Mouse (Mus musculus): ENCODE results near the gene Tmem200a. TPM values are rescaled to one million over a fixed set of nuclear protein-coding genes. Genes with fewer than 3 reads are reported as not detected.

The Tmem200a gene
- 27.2 and 27.6 TPM in 2 replicates for polyA plus RNA-seq (2014; fragmentation: Nextera tagmentation; extraction: Ambion mirVana)

DNA sequence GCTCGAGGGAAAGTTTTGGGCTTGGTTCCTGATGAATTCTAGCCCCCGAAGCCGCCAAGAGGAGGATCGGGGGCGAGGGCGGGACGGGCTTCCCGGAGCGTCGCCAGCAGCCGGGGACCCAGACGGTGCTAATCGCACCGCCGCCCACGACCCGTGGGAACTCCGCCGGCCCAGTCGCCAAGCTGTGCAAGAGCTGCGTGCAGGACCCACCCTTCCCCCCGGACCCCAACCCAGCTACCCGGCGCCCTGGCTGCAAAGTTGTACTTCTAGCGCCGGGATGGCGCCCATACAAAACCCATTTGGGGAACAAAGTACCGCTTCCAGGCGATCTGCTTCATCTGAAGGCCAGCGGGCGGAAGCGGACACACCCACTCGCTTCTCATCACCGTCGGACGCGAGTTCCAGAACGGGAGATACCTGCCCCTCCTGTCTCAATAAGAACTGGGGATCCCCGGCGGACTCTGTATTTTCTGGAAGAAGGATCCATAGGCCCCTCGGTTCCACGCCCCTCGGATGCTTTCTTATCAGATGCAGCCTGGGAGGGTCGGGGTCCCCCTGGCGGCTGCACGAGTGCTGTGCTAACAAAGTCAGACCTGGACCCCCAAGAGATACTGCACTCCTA lies at the start of gene Tmem200a:
Gene Tmem200a (minus strand): TSS at position 532 of the 622 bp plus-strand sequence.
- Histone ChIP-seq H3K4me1 (replicated peaks; ENCODE audit: control insufficient read depth, insufficient read depth, low read length) (peaks cover 17% of the 10 kb centered on the region; the same call in 1 of the 2 replicates), H3K9me3 (ENCODE audit: control insufficient read depth, low read length) (no peaks in the 10 kb centered on the region), H3K27ac (peak within 1 kb of the TSS; percentile 84), H3K4me2 (replicated peaks) (peak within 1 kb of the TSS; percentile 63), H3K9ac (peak within 1 kb of the TSS; percentile 96), H3K36me3 (replicated peaks; ENCODE audit: control insufficient read depth, insufficient read depth) (no peaks in the 10 kb centered on the region), H3K4me3 (replicated peaks; ENCODE audit: low read length) (peak within 1 kb of the TSS; percentile 94), H3K27me3 (ENCODE audit: control insufficient read depth, insufficient read depth, low read length) (no peaks in the 10 kb centered on the region)
- peak; percentile 90 for DNase-seq (ENCODE audit: low spot score)
- peak; percentile 93 for ATAC-seq (ENCODE audit: low FRiP score)
- under 1% methylated on average over 45 of the region's 46 CpGs for WGBS

DNA sequence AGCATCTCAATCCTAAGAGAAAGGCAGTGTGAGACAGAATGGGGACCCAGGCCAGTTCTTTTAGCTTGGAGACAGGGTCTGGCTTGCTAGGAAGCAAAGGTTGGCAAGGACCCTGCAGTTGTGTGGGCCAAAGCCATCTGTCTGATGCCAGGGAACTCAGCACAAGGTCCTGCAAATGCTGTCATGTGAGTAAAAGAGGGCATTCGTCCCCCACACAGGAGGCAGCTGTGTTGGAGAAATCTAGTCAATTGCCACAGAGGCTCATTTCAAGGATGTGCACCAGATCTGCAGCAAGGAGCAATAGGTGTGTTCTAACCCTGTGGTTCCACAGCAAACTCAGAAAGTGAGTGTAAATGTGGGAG lies 41.0 kb upstream of the Tmem200a start:
- Histone ChIP-seq H3K36me3 (replicated peaks; ENCODE audit: control insufficient read depth, insufficient read depth) (no peaks in the 10 kb centered on the region), H3K4me1 (replicated peaks; ENCODE audit: control insufficient read depth, insufficient read depth, low read length) (no peaks in the 10 kb centered on the region), H3K9me3 (ENCODE audit: control insufficient read depth, low read length) (no peaks in the 10 kb centered on the region), H3K27me3 (ENCODE audit: control insufficient read depth, insufficient read depth, low read length) (no peaks in the 10 kb centered on the region), H3K4me2 (replicated peaks) (no peak overlapping the region), H3K27ac (no peak overlapping the region), H3K9ac (no peak overlapping the region), H3K4me3 (replicated peaks; ENCODE audit: low read length) (no peak overlapping the region)
- 77% methylated on average over 1 of the region's 1 CpGs for WGBS
- ATAC-seq (ENCODE audit: low FRiP score) (no peak), DNase-seq (ENCODE audit: low spot score) (no peak)

GRCm38 (mm10) chr10:26119067-26119821 lies 40.4 kb upstream of the Tmem200a start:
- Histone ChIP-seq H3K36me3 (replicated peaks; ENCODE audit: control insufficient read depth, insufficient read depth) (no peaks in the 10 kb centered on the region), H3K4me2 (replicated peaks) (no peak overlapping the region), H3K9ac (no peak overlapping the region), H3K27me3 (ENCODE audit: control insufficient read depth, insufficient read depth, low read length) (no peaks in the 10 kb centered on the region), H3K4me3 (replicated peaks; ENCODE audit: low read length) (no peak overlapping the region), H3K27ac (no peak overlapping the region), H3K9me3 (ENCODE audit: control insufficient read depth, low read length) (no peaks in the 10 kb centered on the region), H3K4me1 (replicated peaks; ENCODE audit: control insufficient read depth, insufficient read depth, low read length) (no peaks in the 10 kb centered on the region)
- DNase-seq (ENCODE audit: low spot score) (no peak), ATAC-seq (ENCODE audit: low FRiP score) (no peak)
- 87% methylated on average over 6 of the region's 6 CpGs for WGBS

DNA sequence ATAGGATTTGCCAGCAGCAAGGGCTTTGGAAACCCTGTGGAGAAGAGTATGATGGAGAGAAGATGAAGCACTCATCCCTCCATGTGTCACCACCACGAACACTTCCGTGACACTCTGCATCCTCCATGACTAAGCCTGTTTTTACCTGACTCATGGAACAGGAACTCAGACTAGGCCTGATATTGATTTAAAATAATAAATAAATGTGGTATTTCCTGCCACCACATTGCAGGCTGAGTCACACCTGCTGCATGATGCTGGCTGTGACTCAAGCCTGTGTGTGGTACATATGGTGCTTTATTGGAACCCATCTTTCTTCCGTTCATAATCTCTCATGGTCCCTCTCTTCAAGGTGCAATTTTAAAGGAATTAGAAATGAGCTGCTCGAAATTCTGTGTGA lies 35.6 kb upstream of the Tmem200a start:
- Histone ChIP-seq H3K4me2 (replicated peaks) (no peak overlapping the region), H3K36me3 (replicated peaks; ENCODE audit: control insufficient read depth, insufficient read depth) (no peaks in the 10 kb centered on the region), H3K9ac (no peak overlapping the region), H3K27me3 (ENCODE audit: control insufficient read depth, insufficient read depth, low read length) (no peaks in the 10 kb centered on the region), H3K4me3 (replicated peaks; ENCODE audit: low read length) (no peak overlapping the region), H3K27ac (no peak overlapping the region), H3K9me3 (ENCODE audit: control insufficient read depth, low read length) (no peaks in the 10 kb centered on the region), H3K4me1 (replicated peaks; ENCODE audit: control insufficient read depth, insufficient read depth, low read length) (no peaks in the 10 kb centered on the region)
- ATAC-seq (ENCODE audit: low FRiP score) (no peak), DNase-seq (ENCODE audit: low spot score) (no peak)
- WGBS = 81% methylated on average over 4 of the region's 4 CpGs

GRCm38 (mm10) chr10:26103330-26103982 lies 24.6 kb upstream of the Tmem200a start:
- no peak overlapping the region for H3K27ac ChIP-seq
- H3K4me1 ChIP-seq (replicated peaks; ENCODE audit: control insufficient read depth, insufficient read depth, low read length) = no peaks in the 10 kb centered on the region
- H3K27me3 ChIP-seq (ENCODE audit: control insufficient read depth, insufficient read depth, low read length) = no peaks in the 10 kb centered on the region
- no peaks in the 10 kb centered on the region for H3K9me3 ChIP-seq (ENCODE audit: control insufficient read depth, low read length)
- WGBS = 83% methylated on average over 3 of the region's 3 CpGs
- no peak for DNase-seq (ENCODE audit: low spot score)
- no peak overlapping the region for H3K4me2 ChIP-seq (replicated peaks)
- H3K4me3 ChIP-seq (replicated peaks; ENCODE audit: low read length) = no peak overlapping the region
- ATAC-seq (ENCODE audit: low FRiP score) = no peak
- H3K36me3 ChIP-seq (replicated peaks; ENCODE audit: control insufficient read depth, insufficient read depth) = no peaks in the 10 kb centered on the region
- H3K9ac ChIP-seq = no peak overlapping the region

GRCm38 (mm10) chr10:26082081-26082480 lies 3.2 kb upstream of the Tmem200a start:
- Histone ChIP-seq H3K9ac (no peak overlapping the region), H3K4me2 (replicated peaks) (no peak overlapping the region), H3K4me1 (replicated peaks; ENCODE audit: control insufficient read depth, insufficient read depth, low read length) (no peaks in the 10 kb centered on the region), H3K36me3 (replicated peaks; ENCODE audit: control insufficient read depth, insufficient read depth) (no peaks in the 10 kb centered on the region), H3K9me3 (ENCODE audit: control insufficient read depth, low read length) (no peaks in the 10 kb centered on the region), H3K27me3 (ENCODE audit: control insufficient read depth, insufficient read depth, low read length) (no peaks in the 10 kb centered on the region), H3K4me3 (replicated peaks; ENCODE audit: low read length) (no peak overlapping the region), H3K27ac (no peak overlapping the region)
- no peak for ATAC-seq (ENCODE audit: low FRiP score)
- no peak for DNase-seq (ENCODE audit: low spot score)
- WGBS = 69% methylated on average over 4 of the region's 4 CpGs

DNA sequence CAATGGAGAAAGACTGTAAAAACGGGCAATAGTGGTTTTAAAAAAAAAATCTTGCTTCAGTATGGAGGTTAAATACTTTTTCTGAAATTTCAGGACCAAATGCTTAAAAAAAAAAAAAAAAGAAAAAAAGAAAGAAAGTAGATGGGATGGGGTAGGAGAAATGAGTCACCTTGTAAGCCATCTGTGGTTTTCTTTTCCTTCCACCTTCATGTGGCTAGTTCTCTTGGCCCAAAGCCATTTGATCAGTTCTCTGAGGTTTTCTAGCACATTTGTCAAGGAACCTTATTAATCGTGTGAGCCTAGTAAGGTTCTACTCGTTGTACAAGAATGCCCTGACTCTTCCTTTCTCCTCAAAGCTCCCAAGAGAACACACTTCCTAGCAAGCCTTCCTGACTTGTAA lies 826 bp upstream of the Tmem200a start:
- 79% methylated on average over 3 of the region's 3 CpGs for WGBS
- H3K27ac ChIP-seq = no peak overlapping the region
- H3K4me3 ChIP-seq (replicated peaks; ENCODE audit: low read length) = no peak overlapping the region
- peaks cover 17% of the 10 kb centered on the region; the same call in 1 of the 2 replicates for H3K4me1 ChIP-seq (replicated peaks; ENCODE audit: control insufficient read depth, insufficient read depth, low read length)
- H3K4me2 ChIP-seq (replicated peaks) = no peak overlapping the region
- DNase-seq (ENCODE audit: low spot score) (no peak), ATAC-seq (ENCODE audit: low FRiP score) (no peak)
- no peak overlapping the region for H3K9ac ChIP-seq
- no peaks in the 10 kb centered on the region for H3K36me3 ChIP-seq (replicated peaks; ENCODE audit: control insufficient read depth, insufficient read depth)
- no peaks in the 10 kb centered on the region for H3K27me3 ChIP-seq (ENCODE audit: control insufficient read depth, insufficient read depth, low read length)
- no peaks in the 10 kb centered on the region for H3K9me3 ChIP-seq (ENCODE audit: control insufficient read depth, low read length)

DNA sequence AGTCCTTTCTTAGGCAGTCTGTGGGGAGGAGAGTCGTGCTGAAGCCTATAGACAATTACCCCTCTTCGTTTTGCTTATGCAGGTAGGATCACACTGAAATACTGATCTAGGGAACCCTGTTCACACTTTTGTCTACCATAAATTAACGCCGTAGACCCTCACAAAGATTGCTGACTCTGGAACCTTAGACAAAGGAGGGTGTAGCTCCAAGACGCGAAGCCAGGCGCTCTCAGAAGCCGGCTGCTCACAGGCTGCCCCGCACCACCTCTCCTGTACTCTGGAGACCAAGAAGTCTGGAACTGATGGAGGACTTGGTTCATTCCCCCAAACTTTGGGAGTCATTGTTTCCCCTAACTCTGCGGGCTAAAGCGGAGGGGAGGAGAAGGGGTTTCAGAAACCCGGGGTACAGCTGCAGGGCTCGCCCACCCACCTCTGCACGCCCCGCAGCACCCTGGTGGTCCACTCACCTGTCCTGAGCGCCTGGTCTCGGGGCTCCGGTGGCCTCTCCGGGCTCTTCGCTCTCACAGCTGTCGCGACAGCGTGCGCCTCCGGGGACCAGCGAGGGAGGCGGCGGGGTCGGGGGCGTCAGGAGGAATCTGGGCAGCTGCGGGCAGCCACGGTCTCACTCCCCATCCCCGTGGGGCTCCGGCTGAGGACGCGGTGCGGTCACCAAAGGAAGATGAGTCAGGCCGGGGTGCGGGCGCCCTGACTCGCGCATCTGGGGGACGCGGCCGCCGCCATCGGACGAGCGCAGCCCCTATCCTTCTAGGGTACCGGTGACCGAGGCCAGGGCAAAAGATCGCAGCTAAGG lies 976 bp downstream of the Tmem200a start, which contains the start of gene Gm9767:
Gene Gm9767 (plus strand): TSS at position 585 of the 811 bp plus-strand sequence.
- ATAC-seq (ENCODE audit: low FRiP score) = peak; percentile 68
- WGBS = under 1% methylated on average over 45 of the region's 52 CpGs
- peak within 1 kb of the TSS; percentile 63 for H3K4me2 ChIP-seq (replicated peaks)

More for the DNA sequence above, 976 bp downstream of the Tmem200a start, which contains the start of gene Gm9767:
- H3K27me3 ChIP-seq (ENCODE audit: control insufficient read depth, insufficient read depth, low read length) = no peaks in the 10 kb centered on the region
- H3K27ac ChIP-seq = peak within 1 kb of the TSS; percentile 84
- H3K9me3 ChIP-seq (ENCODE audit: control insufficient read depth, low read length) = no peaks in the 10 kb centered on the region
- DNase-seq (ENCODE audit: low spot score) = peak; percentile 54
- peak within 1 kb of the TSS; percentile 94 for H3K4me3 ChIP-seq (replicated peaks; ENCODE audit: low read length)
- H3K36me3 ChIP-seq (replicated peaks; ENCODE audit: control insufficient read depth, insufficient read depth) = no peaks in the 10 kb centered on the region
- peaks cover 17% of the 10 kb centered on the region; the same call in 1 of the 2 replicates for H3K4me1 ChIP-seq (replicated peaks; ENCODE audit: control insufficient read depth, insufficient read depth, low read length)
- H3K9ac ChIP-seq = peak within 1 kb of the TSS; percentile 96

Measured in hindbrain, embryonic 14.5 days (tissue).